Mouse (Mus musculus): ENCODE results near the gene 1600014C23Rik.
A peak's percentile ranks its signal among the peaks of the same experiment; 100 is the strongest.

The 1600014C23Rik gene

DNA sequence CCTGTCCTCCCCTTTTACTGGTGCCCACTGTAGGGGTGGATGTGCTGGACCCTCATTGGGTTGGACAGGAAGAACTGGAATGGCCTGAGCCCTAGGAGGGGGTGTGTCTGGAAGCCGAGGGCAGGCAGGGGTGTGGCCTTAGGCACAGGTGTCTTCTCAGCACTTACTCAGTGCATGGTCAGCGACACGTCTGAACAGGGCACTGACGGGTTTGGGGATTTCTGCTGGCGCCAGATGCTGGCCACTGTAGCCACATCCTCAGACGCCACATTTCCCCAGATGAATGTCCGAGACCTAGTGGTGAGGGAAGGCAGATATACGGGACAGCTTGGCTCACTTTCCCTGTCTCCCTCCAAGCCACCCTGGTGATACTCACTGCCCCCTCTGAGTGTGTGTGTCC, 18.4 kb upstream of the 1600014C23Rik start:
- DNase-seq (ENCODE audit: low spot score in 2 of 2): no peak

DNA sequence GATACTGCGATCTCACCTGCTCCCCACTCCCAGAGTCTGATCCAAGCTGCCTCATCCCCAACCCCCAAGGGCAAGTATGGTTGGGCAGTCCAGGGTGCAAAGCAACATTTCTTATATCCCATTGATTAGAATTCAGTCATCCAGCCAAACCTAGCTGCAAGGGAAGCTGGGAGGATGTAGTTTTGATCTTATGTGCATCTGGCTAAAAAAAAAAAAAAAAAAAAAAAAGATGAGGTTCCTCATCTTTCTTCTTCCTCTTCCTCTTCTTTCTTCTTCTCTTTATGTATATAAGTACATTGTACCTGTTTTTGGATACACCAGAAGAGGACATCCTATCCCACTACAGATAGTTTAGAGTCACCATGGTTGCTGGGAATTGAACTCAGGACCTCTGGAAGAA, 17.7 kb upstream of the 1600014C23Rik start:
- DNase-seq (ENCODE audit: low spot score in 2 of 2): no peak

- DNase-seq (ENCODE audit: low spot score in 2 of 2): no peak
Measured at GRCm38 (mm10) chr17:45749100-45749499, 15.5 kb upstream of the 1600014C23Rik start.

GRCm38 (mm10) chr17:45747858-45748785, 14.5 kb upstream of the 1600014C23Rik start:
- no peak for DNase-seq (ENCODE audit: low spot score in 2 of 2)

- no peak for DNase-seq (ENCODE audit: low spot score in 2 of 2)
Measured at GRCm38 (mm10) chr17:45747293-45747692, 13.6 kb upstream of the 1600014C23Rik start.

GRCm38 (mm10) chr17:45746755-45747154, 13.1 kb upstream of the 1600014C23Rik start:
- no peak for DNase-seq (ENCODE audit: low spot score in 2 of 2)

GRCm38 (mm10) chr17:45745629-45746028, 12.0 kb upstream of the 1600014C23Rik start:
- no peak for DNase-seq (ENCODE audit: low spot score in 2 of 2)

DNA sequence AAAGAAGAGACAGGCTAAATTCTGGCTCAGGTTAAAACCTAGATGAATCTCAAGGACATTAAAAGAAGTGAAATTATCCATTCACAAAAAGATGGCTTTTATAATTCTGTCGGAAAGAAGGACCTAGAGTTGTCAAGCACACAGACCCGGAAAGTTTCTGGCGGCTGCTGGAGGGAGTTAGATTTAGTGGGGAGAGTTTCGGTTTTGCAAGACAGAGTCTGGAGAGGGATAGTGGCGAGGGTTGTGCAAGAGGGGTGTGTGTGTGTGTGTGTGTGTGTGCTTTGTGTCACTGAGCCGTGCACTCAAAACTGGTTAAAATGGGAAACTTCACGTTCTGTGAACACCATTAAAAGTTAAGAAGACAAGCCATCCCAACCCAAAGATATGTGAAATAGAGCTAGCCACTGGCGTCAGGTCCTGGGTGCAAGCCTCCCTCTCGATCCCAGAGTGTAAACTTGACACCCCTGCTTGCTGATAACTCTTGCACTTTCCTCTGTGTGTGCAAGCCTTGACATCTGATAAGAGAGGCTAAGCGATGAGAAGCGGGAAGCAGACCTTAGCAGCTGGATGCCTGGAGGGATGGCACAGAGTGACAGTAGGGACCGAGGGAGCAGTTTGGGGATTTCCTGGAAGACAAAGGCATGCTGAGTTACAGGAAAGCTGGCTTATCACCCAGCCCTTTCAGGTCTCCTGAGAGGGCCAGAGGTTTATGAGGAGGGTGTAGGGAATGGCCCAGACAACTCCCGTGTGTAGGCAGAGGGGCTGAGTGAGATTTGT, 8.9 kb upstream of the 1600014C23Rik start:
- DNase-seq (ENCODE audit: low spot score in 2 of 2): no peak

GRCm38 (mm10) chr17:45737078-45737601, 3.5 kb upstream of the 1600014C23Rik start:
- no peak for DNase-seq (ENCODE audit: low spot score in 2 of 2)

- DNase-seq (ENCODE audit: low spot score in 2 of 2): peak; percentile 84 to 85
Measured at GRCm38 (mm10) chr17:45736311-45737077, 2.9 kb upstream of the 1600014C23Rik start.

- peak; percentile 77 to 91 for DNase-seq (ENCODE audit: low spot score in 2 of 2)
Measured at GRCm38 (mm10) chr17:45735382-45736310, 2.0 kb upstream of the 1600014C23Rik start.

GRCm38 (mm10) chr17:45734881-45735280, 1.2 kb upstream of the 1600014C23Rik start:
- DNase-seq (ENCODE audit: low spot score in 2 of 2): no peak

DNA sequence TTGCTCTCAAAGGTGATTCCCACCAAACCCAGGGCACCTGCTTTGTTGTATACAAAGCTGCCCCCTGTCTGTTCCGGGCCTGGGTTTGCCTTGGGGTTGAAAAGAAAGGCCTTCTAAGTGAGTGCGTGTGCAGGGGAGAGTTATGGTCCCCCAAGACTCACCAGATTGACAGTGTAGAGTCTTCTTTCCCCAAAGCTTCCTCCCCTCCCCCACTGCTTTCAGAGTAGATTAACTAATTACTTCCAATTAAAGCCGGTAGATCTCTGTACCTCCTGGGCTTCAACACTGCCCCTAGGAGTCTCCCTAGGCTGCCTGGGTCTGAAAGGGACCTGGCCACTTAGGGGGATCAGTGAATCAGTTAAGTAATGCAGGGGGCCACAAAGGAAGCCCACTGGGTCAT, 689 bp upstream of the 1600014C23Rik start:
- no peak for DNase-seq (ENCODE audit: low spot score in 2 of 2)

DNA sequence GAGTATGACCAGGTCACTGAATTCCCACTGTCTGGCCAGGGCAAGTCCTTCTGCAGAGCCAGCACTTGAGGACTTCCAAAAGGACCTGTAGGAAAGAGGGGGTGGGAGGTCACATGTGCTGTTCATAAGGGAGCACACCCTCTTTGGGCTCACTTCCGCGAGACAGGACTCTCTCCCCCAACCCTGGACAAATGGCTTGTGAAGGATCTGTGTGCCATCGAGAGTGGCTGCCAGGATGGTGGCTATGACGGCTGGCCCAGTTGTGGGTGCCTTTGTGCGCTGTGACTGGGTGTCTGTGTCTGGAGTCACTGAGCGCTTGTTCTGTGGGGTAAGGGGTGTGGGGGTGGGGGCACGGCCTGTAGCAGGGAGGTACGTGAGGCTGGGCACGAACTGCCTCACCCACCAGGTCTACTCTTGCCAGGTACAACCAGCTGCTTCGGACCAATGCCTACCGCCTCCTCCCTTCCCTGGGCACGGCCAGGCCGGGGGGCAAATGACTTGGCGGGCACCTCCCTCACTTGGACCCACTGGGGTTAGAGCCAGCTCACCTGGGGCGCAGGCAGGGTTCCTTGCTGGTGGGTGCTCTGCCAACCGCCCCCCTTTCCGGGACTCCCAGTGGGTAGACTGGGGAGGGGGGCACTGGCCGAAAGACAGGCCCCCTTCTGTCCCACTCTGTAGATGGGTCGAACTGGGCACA, 458 bp downstream of the 1600014C23Rik start:
- no peak for DNase-seq (ENCODE audit: low spot score in 2 of 2)

- DNase-seq (ENCODE audit: low spot score in 2 of 2): peak; percentile 71 to 86
Measured at GRCm38 (mm10) chr17:45731172-45731864, 2.3 kb downstream of the 1600014C23Rik start.

DNA sequence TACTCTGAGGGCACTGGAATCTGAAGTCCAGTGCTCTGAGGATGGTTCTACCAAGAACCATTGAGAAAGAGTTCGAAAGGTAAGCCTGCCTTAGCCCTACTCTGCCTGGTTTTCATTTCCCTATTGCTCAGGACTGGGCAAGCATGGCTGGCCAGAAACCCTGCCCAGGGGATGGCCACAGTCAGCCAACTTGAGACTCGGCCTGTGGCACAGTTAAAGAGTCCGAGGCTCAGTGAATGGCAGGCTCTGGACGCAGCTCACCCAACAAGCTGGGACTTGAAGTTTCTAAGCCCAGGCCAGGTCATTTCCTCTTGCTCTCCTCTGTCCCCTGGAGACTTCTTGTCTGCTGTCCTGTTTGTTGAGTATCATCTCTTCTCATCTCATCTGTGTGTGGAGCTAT, 2.9 kb downstream of the 1600014C23Rik start:
- no peak for DNase-seq (ENCODE audit: low spot score in 2 of 2)

- DNase-seq (ENCODE audit: low spot score in 2 of 2): no peak
Measured at GRCm38 (mm10) chr17:45729387-45729786, 4.3 kb downstream of the 1600014C23Rik start.

DNA sequence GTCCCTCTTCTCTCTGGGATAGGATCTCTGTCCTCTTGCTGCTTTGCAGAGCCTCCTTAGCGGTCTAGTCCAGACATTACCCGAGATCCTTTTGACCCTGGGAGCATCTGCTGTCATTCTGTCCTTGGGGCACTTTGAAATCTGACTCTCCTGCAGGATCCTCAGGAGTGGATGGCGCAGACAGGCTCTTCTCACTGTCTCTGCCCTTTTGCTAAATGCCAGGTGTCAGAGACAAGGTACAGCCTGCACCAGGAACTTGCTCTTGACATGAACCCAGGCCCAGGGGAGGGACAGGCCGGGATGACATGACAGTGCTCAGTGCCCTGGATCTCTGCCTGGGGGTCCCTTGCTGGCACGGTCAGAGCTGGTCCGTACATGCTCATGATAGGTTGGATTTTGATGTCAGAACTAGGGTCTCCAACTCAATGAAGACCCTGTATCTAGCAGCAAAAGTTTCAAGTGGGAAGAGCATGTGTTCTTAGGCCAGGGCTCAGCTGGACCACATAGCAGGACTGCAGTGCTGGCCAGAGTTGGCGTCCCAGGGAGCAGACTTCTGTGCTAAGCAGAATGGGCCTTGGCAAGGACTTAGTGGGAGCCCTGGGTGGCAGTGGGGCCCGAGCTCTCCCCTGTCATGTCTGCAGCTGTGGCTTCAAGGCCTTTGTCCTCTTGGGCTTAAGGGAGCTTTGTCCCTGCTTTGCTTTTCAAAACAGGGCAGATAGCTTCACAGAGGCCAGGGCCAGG, 5.5 kb downstream of the 1600014C23Rik start:
- DNase-seq (ENCODE audit: low spot score in 2 of 2): no peak

DNA sequence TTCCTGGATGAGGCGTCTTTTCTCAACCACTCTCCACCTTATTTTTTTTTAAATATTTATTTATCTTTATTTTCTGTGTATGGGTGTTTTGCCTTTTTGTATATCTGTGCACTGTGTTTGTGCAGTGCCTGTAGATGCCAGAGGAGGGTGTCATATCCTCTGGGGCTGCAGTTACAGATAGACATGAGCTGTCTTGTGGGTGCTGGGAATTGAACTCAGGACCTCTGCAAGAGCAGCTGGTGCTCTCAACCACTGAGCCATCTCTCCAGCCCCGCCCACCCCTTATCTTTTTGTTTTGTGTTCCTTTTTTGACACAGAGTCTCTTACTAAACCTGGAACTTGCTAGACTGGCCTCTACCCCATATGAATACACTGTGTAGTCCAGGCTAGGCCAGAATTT, 6.2 kb downstream of the 1600014C23Rik start:
- no peak for DNase-seq (ENCODE audit: low spot score in 2 of 2)
